Mouse (Mus musculus): Measurements from ENCODE around the gene Pinlyp. TPM values are rescaled to one million over a fixed set of nuclear protein-coding genes. Genes with fewer than 3 reads are reported as not detected.

The Pinlyp gene
- polyA plus RNA-seq, 1 experiment from 2014 or later = 0.19 TPM

GRCm38 (mm10) chr7:24564607-24565265, 18.8 kb upstream of the Pinlyp start:
- no peak overlapping the region for H3K27ac ChIP-seq (ENCODE audit: low read length)
- TF ChIP-seq EP300 (IDR thresholded peaks at IDR 0.05) (no peak), CTCF (IDR thresholded peaks at IDR 0.05) (peak; percentile 88)
- ATAC-seq = peak; percentile 67
- 61% methylated on average over 6 of the region's 6 CpGs for WGBS
- no peak overlapping the region for H3K4me3 ChIP-seq (ENCODE audit: low read depth, low read length)
- H3K27me3 ChIP-seq (replicated peaks; ENCODE audit: insufficient read depth, low read length) = no peaks in the 10 kb centered on the region
- H3K36me3 ChIP-seq (ENCODE audit: insufficient read depth, low read length) = peaks cover 19% of the 10 kb centered on the region
- H3K4me2 ChIP-seq (replicated peaks; ENCODE audit: low read depth, low read length) = no peak overlapping the region
- H3K4me1 ChIP-seq (ENCODE audit: insufficient read depth, low read depth, low read length) = no peaks in the 10 kb centered on the region
- peak; percentile 61 for DNase-seq (ENCODE audit: low spot score)
- H3K9ac ChIP-seq (replicated peaks; ENCODE audit: low read depth) = no peak overlapping the region
- no peaks in the 10 kb centered on the region for H3K9me3 ChIP-seq (ENCODE audit: low read length)

DNA sequence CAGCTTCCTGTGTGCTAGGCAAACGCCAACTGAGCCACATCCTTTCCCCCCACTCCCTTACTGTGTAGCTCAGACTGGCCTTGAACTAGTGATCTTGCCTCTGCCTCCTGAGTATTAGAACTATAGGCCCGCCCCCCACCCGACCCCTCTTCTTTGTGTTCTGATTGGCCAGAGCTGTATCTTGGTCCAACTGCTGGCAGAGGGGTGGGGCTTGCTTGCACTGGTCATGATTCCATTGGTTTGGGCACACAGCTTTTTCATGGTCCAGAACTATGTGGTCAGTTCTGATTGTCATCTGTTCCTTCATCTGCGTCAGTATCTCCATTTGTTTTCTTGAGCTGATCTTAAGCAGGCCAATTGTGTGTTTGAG, 17.9 kb upstream of the Pinlyp start:
- Histone ChIP-seq H3K4me1 (ENCODE audit: insufficient read depth, low read depth, low read length) (no peaks in the 10 kb centered on the region), H3K4me3 (ENCODE audit: low read depth, low read length) (no peak overlapping the region), H3K36me3 (ENCODE audit: insufficient read depth, low read length) (peaks cover 19% of the 10 kb centered on the region), H3K27me3 (replicated peaks; ENCODE audit: insufficient read depth, low read length) (no peaks in the 10 kb centered on the region), H3K27ac (ENCODE audit: low read length) (no peak overlapping the region), H3K9me3 (ENCODE audit: low read length) (no peaks in the 10 kb centered on the region), H3K9ac (replicated peaks; ENCODE audit: low read depth) (no peak overlapping the region), H3K4me2 (replicated peaks; ENCODE audit: low read depth, low read length) (no peak overlapping the region)
- ATAC-seq = no peak
- WGBS = 78% methylated on average over 4 of the region's 4 CpGs
- TF ChIP-seq EP300 (IDR thresholded peaks at IDR 0.05) = no peak
- no peak for TF ChIP-seq CTCF (IDR thresholded peaks at IDR 0.05)
- no peak for DNase-seq (ENCODE audit: low spot score)

DNA sequence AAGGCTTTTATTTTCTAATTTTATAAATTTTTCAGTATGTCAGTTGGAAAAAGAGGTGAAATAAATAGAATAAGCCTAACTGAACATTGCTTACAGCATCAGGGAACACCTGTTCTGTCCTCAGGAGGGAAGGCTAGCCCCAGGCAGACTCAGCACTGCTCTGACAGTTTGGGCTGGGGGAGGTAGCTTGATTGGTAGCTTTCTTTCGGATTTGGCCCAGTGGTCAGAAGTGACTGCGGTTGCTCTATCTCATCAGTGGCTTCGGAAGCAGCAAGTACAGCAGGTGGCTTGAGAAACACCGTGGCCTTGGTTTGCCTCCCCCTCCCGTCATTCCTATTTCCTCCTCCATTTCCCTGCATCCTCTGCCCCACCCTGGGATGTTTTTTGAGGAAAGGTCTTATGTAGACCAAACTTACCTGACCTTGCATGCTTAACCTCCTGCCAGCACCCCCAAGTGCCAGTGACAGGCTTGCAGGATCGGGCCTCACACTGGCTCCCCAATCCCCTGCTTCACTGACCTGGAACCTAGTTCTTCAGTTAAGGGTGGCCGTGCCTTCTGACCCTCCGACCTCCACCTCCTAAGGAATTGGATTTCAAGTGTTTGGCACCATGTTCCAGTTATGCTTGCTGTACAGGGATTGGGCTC, 17.4 kb upstream of the Pinlyp start:
- WGBS = 92% methylated on average over 8 of the region's 8 CpGs
- no peak overlapping the region for H3K9ac ChIP-seq (replicated peaks; ENCODE audit: low read depth)
- H3K27me3 ChIP-seq (replicated peaks; ENCODE audit: insufficient read depth, low read length) = no peaks in the 10 kb centered on the region
- H3K4me1 ChIP-seq (ENCODE audit: insufficient read depth, low read depth, low read length) = no peaks in the 10 kb centered on the region
- H3K9me3 ChIP-seq (ENCODE audit: low read length) = no peaks in the 10 kb centered on the region
- TF ChIP-seq EP300 (IDR thresholded peaks at IDR 0.05) = no peak
- TF ChIP-seq CTCF (IDR thresholded peaks at IDR 0.05) = no peak
- no peak overlapping the region for H3K4me3 ChIP-seq (ENCODE audit: low read depth, low read length)
- H3K4me2 ChIP-seq (replicated peaks; ENCODE audit: low read depth, low read length) = no peak overlapping the region
- no peak overlapping the region for H3K27ac ChIP-seq (ENCODE audit: low read length)
- DNase-seq (ENCODE audit: low spot score) (no peak), ATAC-seq (no peak)
- peaks cover 19% of the 10 kb centered on the region for H3K36me3 ChIP-seq (ENCODE audit: insufficient read depth, low read length)

DNA sequence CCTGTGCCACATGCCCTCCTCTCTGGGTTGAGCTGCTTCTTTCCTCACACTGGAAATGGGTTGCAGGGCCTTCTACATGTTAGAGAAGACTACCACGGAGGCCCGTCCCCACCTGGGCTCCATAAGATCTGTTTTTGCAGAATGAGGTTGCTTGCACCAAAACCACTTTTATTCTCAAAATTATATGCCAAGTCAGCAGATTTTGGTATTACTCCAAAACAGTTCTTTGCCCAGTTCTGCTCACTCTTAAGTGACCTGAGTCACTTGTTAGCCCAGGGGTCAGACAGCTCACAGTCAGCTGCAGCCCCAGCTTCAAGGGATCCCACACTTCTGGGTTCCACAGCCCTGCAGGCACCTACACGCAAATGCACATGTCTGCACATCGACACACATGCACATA, 15.5 kb upstream of the Pinlyp start:
- WGBS = 86% methylated on average over 4 of the region's 4 CpGs
- no peak overlapping the region for H3K9ac ChIP-seq (replicated peaks; ENCODE audit: low read depth)

GRCm38 (mm10) chr7:24555786-24556185, 9.9 kb upstream of the Pinlyp start:
- Histone ChIP-seq H3K4me1 (ENCODE audit: insufficient read depth, low read depth, low read length) (no peaks in the 10 kb centered on the region), H3K4me2 (replicated peaks; ENCODE audit: low read depth, low read length) (no peak overlapping the region), H3K27me3 (replicated peaks; ENCODE audit: insufficient read depth, low read length) (no peaks in the 10 kb centered on the region), H3K9me3 (ENCODE audit: low read length) (no peaks in the 10 kb centered on the region), H3K9ac (replicated peaks; ENCODE audit: low read depth) (no peak overlapping the region), H3K4me3 (ENCODE audit: low read depth, low read length) (no peak overlapping the region), H3K36me3 (ENCODE audit: insufficient read depth, low read length) (peaks cover 4% of the 10 kb centered on the region; the same call in 1 of the 2 replicates), H3K27ac (ENCODE audit: low read length) (no peak overlapping the region)
- TF ChIP-seq CTCF (IDR thresholded peaks at IDR 0.05) (no peak), EP300 (IDR thresholded peaks at IDR 0.05) (no peak)
- WGBS = 91% methylated on average over 10 of the region's 10 CpGs
- DNase-seq (ENCODE audit: low spot score) (no peak), ATAC-seq (no peak)

More for the DNA sequence above, 15.5 kb upstream of the Pinlyp start:
- TF ChIP-seq EP300 (IDR thresholded peaks at IDR 0.05) (no peak), CTCF (IDR thresholded peaks at IDR 0.05) (no peak)
- H3K27me3 ChIP-seq (replicated peaks; ENCODE audit: insufficient read depth, low read length) = no peaks in the 10 kb centered on the region
- no peak for ATAC-seq
- peaks cover 5% of the 10 kb centered on the region; the same call in 1 of the 2 replicates for H3K36me3 ChIP-seq (ENCODE audit: insufficient read depth, low read length)
- no peak overlapping the region for H3K27ac ChIP-seq (ENCODE audit: low read length)
- H3K4me1 ChIP-seq (ENCODE audit: insufficient read depth, low read depth, low read length) = no peaks in the 10 kb centered on the region
- no peaks in the 10 kb centered on the region for H3K9me3 ChIP-seq (ENCODE audit: low read length)
- no peak overlapping the region for H3K4me3 ChIP-seq (ENCODE audit: low read depth, low read length)
- no peak for DNase-seq (ENCODE audit: low spot score)
- H3K4me2 ChIP-seq (replicated peaks; ENCODE audit: low read depth, low read length) = no peak overlapping the region

DNA sequence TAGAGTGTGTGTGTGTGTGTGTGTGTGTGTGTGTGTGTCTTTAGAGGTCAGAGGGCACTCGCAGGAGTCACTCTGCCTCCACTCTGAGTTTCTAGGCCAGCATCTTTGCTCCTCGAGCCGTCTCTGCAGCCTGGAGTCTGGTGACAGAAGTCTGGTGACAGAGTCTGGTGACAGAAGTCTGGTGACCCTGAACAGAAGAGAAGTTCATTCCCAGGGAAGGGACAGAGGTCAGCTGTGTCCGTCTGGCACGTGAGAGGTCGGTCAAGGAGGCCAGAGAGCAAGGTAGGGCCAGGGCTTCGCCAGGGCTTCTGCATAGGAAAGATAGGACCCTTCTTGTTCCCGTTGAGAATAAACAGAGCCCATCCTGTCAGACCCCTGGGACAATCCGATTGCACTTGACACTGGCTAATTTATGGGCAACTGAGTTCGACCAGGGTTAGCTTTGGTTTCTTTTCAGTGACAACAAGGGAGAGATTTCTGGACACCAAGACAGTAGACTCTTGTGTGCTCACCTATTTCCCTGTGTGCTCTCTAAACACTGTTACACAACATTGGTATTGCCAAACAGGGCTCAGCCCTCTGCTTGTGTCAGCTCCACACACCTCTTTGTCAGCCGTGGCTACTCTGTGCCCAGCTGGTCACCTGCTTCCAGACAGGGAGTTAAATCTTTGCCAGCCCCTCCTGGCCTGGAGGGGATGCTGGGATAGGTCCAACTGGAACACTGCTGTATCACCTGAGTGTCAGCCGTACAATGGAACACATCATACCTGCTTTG, 6.3 kb upstream of the Pinlyp start:
- H3K4me2 ChIP-seq (replicated peaks; ENCODE audit: low read depth, low read length) = no peak overlapping the region
- H3K27ac ChIP-seq (ENCODE audit: low read length) = no peak overlapping the region
- H3K27me3 ChIP-seq (replicated peaks; ENCODE audit: insufficient read depth, low read length) = no peaks in the 10 kb centered on the region
- ATAC-seq (no peak), DNase-seq (ENCODE audit: low spot score) (no peak)
- H3K4me3 ChIP-seq (ENCODE audit: low read depth, low read length) = no peak overlapping the region
- no peaks in the 10 kb centered on the region; the same call in 1 of the 2 replicates for H3K4me1 ChIP-seq (ENCODE audit: insufficient read depth, low read depth, low read length)
- no peak for TF ChIP-seq CTCF (IDR thresholded peaks at IDR 0.05)
- no peak for TF ChIP-seq EP300 (IDR thresholded peaks at IDR 0.05)
- H3K9ac ChIP-seq (replicated peaks; ENCODE audit: low read depth) = no peak overlapping the region
- WGBS = 80% methylated on average over 12 of the region's 12 CpGs
- peaks cover 4% of the 10 kb centered on the region; the same call in 1 of the 2 replicates for H3K36me3 ChIP-seq (ENCODE audit: insufficient read depth, low read length)
- H3K9me3 ChIP-seq (ENCODE audit: low read length) = no peaks in the 10 kb centered on the region
